8 mouse cellular contexts compared by ENCODE assay signal in genomic region chr8:86389690-86390671, GRCm38 (mm10).
A peak's percentile ranks its signal among the peaks of the same experiment; 100 is the strongest.
DNase-seq lines count a peak whose midpoint lies in the region; ATAC-seq lines count a peak whose summit lies in the region.

No protein-coding gene starts in this region.

- intact Hi-C loops in heart, postnatal 36 days (cut with DNase I) = no loop called here

- no peak overlapping the region for H3K4me2 ChIP-seq in embryonic facial prominence, embryonic 15.5 days (replicated peaks)
- no peak overlapping the region for H3K4me2 ChIP-seq in midbrain, embryonic 12.5 days (replicated peaks)
- H3K4me2 ChIP-seq in liver, embryonic 12.5 days = no peak overlapping the region
- H3K4me2 ChIP-seq in liver, embryonic 11.5 days = no peak overlapping the region

- peak; percentile 85 for ATAC-seq in embryonic facial prominence, embryonic 15.5 days (ENCODE audit: insufficient number of reproducible peaks, low FRiP score, low TSS enrichment, low read depth)
- peak; percentile 94 for ATAC-seq in midbrain, embryonic 12.5 days (ENCODE audit: low FRiP score, low read depth)
- ATAC-seq in liver, embryonic 12.5 days = no peak
- no peak for ATAC-seq in liver, embryonic 11.5 days (replicated peaks; ENCODE audit: low FRiP score)

- 0 out of 2 replicates have a peak, but pooled peaks cover 7% of the 10 kb centered on the region for H3K4me1 ChIP-seq in embryonic facial prominence, embryonic 15.5 days
- peaks cover 39% of the 10 kb centered on the region for H3K4me1 ChIP-seq in midbrain, embryonic 12.5 days
- no peaks in the 10 kb centered on the region for H3K4me1 ChIP-seq in liver, embryonic 12.5 days
- H3K4me1 ChIP-seq in liver, embryonic 11.5 days (replicated peaks; ENCODE audit: control insufficient read depth, insufficient read depth, low read length) = no peaks in the 10 kb centered on the region

- no peaks in the 10 kb centered on the region for H3K27me3 ChIP-seq in embryonic facial prominence, embryonic 15.5 days
- H3K27me3 ChIP-seq in midbrain, embryonic 12.5 days = peaks cover 13% of the 10 kb centered on the region; the same call in 1 of the 2 replicates
- no peaks in the 10 kb centered on the region for H3K27me3 ChIP-seq in liver, embryonic 12.5 days (replicated peaks)
- H3K27me3 ChIP-seq in liver, embryonic 11.5 days (replicated peaks; ENCODE audit: control insufficient read depth, insufficient read depth, low read length) = no peaks in the 10 kb centered on the region

- H3K9ac ChIP-seq in embryonic facial prominence, embryonic 15.5 days = no peak overlapping the region
- H3K9ac ChIP-seq in midbrain, embryonic 12.5 days (replicated peaks) = no peak overlapping the region
- H3K9ac ChIP-seq in liver, embryonic 12.5 days = no peak overlapping the region
- no peak overlapping the region for H3K9ac ChIP-seq in liver, embryonic 11.5 days (ENCODE audit: low read depth, low read length)

- no peak overlapping the region for H3K4me3 ChIP-seq in embryonic facial prominence, embryonic 15.5 days (replicated peaks)
- H3K4me3 ChIP-seq in midbrain, embryonic 12.5 days = no peak overlapping the region
- H3K4me3 ChIP-seq in liver, embryonic 12.5 days = no peak overlapping the region
- no peak overlapping the region for H3K4me3 ChIP-seq in liver, embryonic 11.5 days (ENCODE audit: low read depth, low read length)

- 36% methylated on average over 3 of the region's 3 CpGs for WGBS in embryonic facial prominence, embryonic 15.5 days
- 27% methylated on average over 3 of the region's 3 CpGs for WGBS in midbrain, embryonic 12.5 days
- WGBS in liver, embryonic 12.5 days (ENCODE audit: insufficient replicate concordance) = 45% methylated on average over 3 of the region's 3 CpGs
- WGBS in liver, embryonic 11.5 days = 51% methylated on average over 3 of the region's 3 CpGs

- DNase-seq in lung, postnatal 10 days = peak; percentile 8
- DNase-seq in lung, postnatal 36 days = no peak
- peak; percentile 84 for DNase-seq in layer of hippocampus, adult 11-12 months (ENCODE audit: low spot score)
- DNase-seq in liver, embryonic 11.5 days (ENCODE audit: low spot score) = no peak
- no peak for DNase-seq in heart, postnatal 36 days

- H3K9me3 ChIP-seq in embryonic facial prominence, embryonic 15.5 days (replicated peaks) = no peaks in the 10 kb centered on the region
- no peaks in the 10 kb centered on the region for H3K9me3 ChIP-seq in midbrain, embryonic 12.5 days
- no peaks in the 10 kb centered on the region for H3K9me3 ChIP-seq in liver, embryonic 12.5 days (replicated peaks)
- no peaks in the 10 kb centered on the region for H3K9me3 ChIP-seq in liver, embryonic 11.5 days (ENCODE audit: control insufficient read depth, low read length)

- H3K27ac ChIP-seq in embryonic facial prominence, embryonic 15.5 days (replicated peaks) = no peak overlapping the region
- peak overlapping the region; percentile 78 for H3K27ac ChIP-seq in midbrain, embryonic 12.5 days (replicated peaks)
- no peak overlapping the region for H3K27ac ChIP-seq in liver, embryonic 12.5 days
- H3K27ac ChIP-seq in liver, embryonic 11.5 days (ENCODE audit: low read depth, low read length) = no peak overlapping the region

- H3K36me3 ChIP-seq in embryonic facial prominence, embryonic 15.5 days = no peaks in the 10 kb centered on the region
- H3K36me3 ChIP-seq in midbrain, embryonic 12.5 days = no peaks in the 10 kb centered on the region
- no peaks in the 10 kb centered on the region for H3K36me3 ChIP-seq in liver, embryonic 12.5 days
- no peaks in the 10 kb centered on the region for H3K36me3 ChIP-seq in liver, embryonic 11.5 days (ENCODE audit: control insufficient read depth, insufficient read depth, low read length)

Comparison
In these comparisons a context has a peak if more than half of its experiments do, and no peak if none do; other contexts are left out.
1. DNase-seq: peak in lung, postnatal 10 days (single experiment) and layer of hippocampus, adult 11-12 months (single experiment); none in lung, postnatal 36 days (single experiment), liver, embryonic 11.5 days (single experiment) and heart, postnatal 36 days (0 of 2).
2. ATAC-seq: peak in embryonic facial prominence, embryonic 15.5 days (single experiment) and midbrain, embryonic 12.5 days (single experiment); none in liver, embryonic 12.5 days (single experiment) and liver, embryonic 11.5 days (single experiment).